Mouse (Mus musculus) induced T-regulatory cell, adult 2 months (primary cell): ENCODE data around the gene Ankrd37.

Source experiments
- DNase-seq: peaks from one replicate; pipeline ENCODE4 v3.0.0-alpha.2; 2012; ENCODE audit warnings: low read depth

Ankrd37 gene

DNA sequence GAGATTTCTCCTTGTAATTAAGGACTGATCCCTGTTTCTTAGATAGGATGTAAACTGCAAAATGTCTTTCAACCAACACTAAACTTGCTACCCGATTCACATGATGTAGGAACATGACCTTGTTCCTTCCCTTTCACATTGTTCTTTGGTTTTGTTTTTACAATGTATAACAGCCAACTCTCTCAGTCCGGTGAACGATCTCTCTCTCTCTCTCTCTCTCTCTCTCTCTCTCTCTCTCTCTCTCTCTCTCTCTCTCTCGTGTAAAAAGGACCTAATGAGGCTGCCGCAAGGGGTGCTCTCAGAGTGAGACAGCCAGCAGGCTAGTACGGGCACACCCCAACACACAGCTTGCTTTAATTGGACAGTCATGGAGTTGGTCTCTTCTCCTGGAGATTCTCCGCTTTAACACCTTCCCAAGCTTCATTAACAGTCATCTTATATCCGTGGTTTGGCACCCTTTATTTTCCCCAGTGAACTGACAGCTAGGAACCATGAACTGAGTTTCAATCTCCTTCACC is 31.5 kb downstream of the Ankrd37 start:
- peak; percentile 14 for DNase-seq

DNA sequence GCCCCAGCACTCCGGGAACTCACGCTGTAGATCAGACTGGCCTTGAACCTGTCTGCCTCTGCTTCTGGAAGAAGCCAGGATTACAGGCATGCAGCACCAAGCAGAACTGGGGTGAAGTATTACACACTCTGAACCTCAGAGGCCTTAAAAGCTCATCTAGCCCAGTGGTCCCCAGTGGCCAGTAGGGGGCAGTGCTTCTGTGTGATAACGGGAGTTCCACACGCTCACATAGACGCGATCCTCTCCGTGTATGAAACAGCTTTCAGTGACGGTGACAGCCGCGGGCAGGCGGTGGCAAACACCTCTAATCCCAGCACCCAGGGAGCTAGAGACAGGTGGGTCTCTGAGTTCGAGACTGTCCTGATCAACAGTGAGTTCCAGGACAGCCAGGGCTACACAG is 34.6 kb downstream of the Ankrd37 start:
- peak; percentile 57 for DNase-seq

DNA sequence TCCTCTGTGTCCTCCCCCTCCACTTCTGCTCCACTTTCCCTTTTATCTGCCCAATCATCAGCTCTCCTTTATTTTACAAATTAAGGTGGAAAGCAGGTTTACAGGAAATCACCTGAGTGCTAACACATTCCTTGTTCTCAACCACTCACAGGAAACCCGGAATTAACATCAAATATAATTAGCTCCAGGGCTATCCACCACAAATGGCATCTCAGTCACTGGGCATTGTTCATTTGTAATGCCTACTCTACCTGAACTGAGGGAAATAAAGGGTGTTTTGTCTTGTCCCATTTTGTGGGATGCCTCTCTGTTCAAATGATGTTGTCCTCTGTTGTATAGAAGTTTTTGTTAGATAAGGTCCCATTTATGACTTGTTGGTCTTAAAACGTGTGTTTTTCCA is 54.9 kb downstream of the Ankrd37 start:
- DNase-seq: no peak
